Mouse (Mus musculus) ES-E14 (cell line): Measurements from ENCODE around the gene Slc44a2. TPM values are rescaled to one million over a fixed set of nuclear protein-coding genes. Genes with fewer than 3 reads are reported as not detected.

Source experiments
- DNase-seq: peaks from one replicate; pipeline ENCODE4 v3.0.0-alpha.2; 2013; ENCODE audit warnings: low read depth, low spot score
- H3K27ac ChIP-seq: 2 replicates; pipeline ENCODE4 v1.5.1; 2012; ENCODE audit warnings: low read depth, mild to moderate bottlenecking, low read length, moderate library complexity, mixed read lengths; ENCODE audit not compliant: poor library complexity, insufficient read depth, severe bottlenecking
- H3K36me3 ChIP-seq: 2 replicates; pipeline ENCODE4 v1.6.1; 2012; ENCODE audit warnings: mild to moderate bottlenecking, low read length, moderate library complexity, mixed read lengths; ENCODE audit not compliant: control insufficient read depth, poor library complexity, insufficient read depth, severe bottlenecking
- H3K4me1 ChIP-seq, 2 experiments: fragments of 150-350 bp in 1 of 2; sonication (generic) in 1 of 2; 2 replicates each; pipeline ENCODE4 v1.6.1; 2012; ENCODE audit warnings: low read length in 2 of 2, mild to moderate bottlenecking in 1 of 2, mixed read lengths in 1 of 2; ENCODE audit not compliant: control insufficient read depth in 2 of 2, insufficient read depth in 2 of 2, poor library complexity in 1 of 2
- H3K4me3 ChIP-seq, 2 experiments: fragments of 150-350 bp in 1 of 2; sonication (generic) in 1 of 2; 2 replicates each; pipeline ENCODE4 v1.5.1; 2012; ENCODE audit warnings: low read length in 2 of 2, low read depth in 1 of 2, mild to moderate bottlenecking in 1 of 2, mixed read lengths in 1 of 2; ENCODE audit not compliant: insufficient read depth in 1 of 2, poor library complexity in 1 of 2, severe bottlenecking in 1 of 2
- H3K9ac ChIP-seq: 2 replicates; pipeline ENCODE4 v1.6.1; 2012; ENCODE audit warnings: low read depth, mild to moderate bottlenecking, low read length, mixed read lengths; ENCODE audit not compliant: poor library complexity, insufficient read depth, severe bottlenecking
- H3K9me3 ChIP-seq: fragments of 150-350 bp; sonication (generic); 2 replicates; pipeline ENCODE4 v1.6.1; 2012; ENCODE audit warnings: low read depth, mild to moderate bottlenecking, low read length; ENCODE audit not compliant: control insufficient read depth, insufficient read depth
- CHD2 ChIP-seq: IDR thresholded peaks from 2 replicates; pipeline ENCODE4 v1.6.1; 2014; ENCODE audit warnings: mild to moderate bottlenecking, low read depth, low read length, inconsistent platforms
- HCFC1 ChIP-seq: IDR thresholded peaks from 2 replicates; pipeline ENCODE4 v1.6.1; 2012; ENCODE audit warnings: low read length, inconsistent platforms, borderline replicate concordance; ENCODE audit not compliant: insufficient read depth
- MAFK ChIP-seq: IDR thresholded peaks from 2 replicates; pipeline ENCODE4 v1.6.1; 2014; ENCODE audit warnings: mild to moderate bottlenecking, low read depth, low read length, inconsistent platforms; ENCODE audit not compliant: insufficient read depth
- ZC3H11A ChIP-seq: IDR thresholded peaks from 2 replicates; pipeline ENCODE4 v1.6.1; 2012; ENCODE audit warnings: low read depth, mild to moderate bottlenecking, inconsistent platforms, low read length, borderline replicate concordance
- ZNF384 ChIP-seq: IDR thresholded peaks from 2 replicates; pipeline ENCODE4 v1.6.1; 2012; ENCODE audit warnings: low read depth, low read length, inconsistent platforms
- in situ Hi-C, 2 experiments: fragments of 600-800 bp; cut with MboI; formaldehyde crosslinking; loops; one replicate each; pipeline ENCODE4 v1.15.1; 2025; ENCODE audit warnings: low sequenced_read_pairs in 2 of 2, inconsistent platforms in 1 of 2; ENCODE audit not compliant: unreplicated experiment in 2 of 2
- total RNA-seq: library from RNA; depleted of rRNA; stranded (reverse); fragments of 300-350 nt; gene quantifications from 2 replicates; pipeline ENCODE4 v1.2.3, GENCODE M21; 2012

The Slc44a2 gene
- total RNA-seq, 1 experiment, result 46.0 TPM

GRCm38 (mm10) chr9:21332161-21333061 is 11.9 kb downstream of the Slc44a2 start:
- Histone ChIP-seq H3K4me1 (peaks cover 0 to 13% of the 10 kb centered on the region in 2 experiments; a peak in 2 of 4 replicates), H3K4me3 (no peak overlapping the region), H3K36me3 (no peaks in the 10 kb centered on the region), H3K27ac (peak overlapping the region; percentile 18; the same call in 1 of the 2 replicates), H3K9me3 (no peaks in the 10 kb centered on the region), H3K9ac (0 out of 2 replicates have a peak overlapping the region, but pooled peaks have one; percentile 27)
- DNase-seq, result no peak
- TF ChIP-seq MAFK (no peak), ZNF384 (no peak)
- in situ Hi-C loops, result no loop called here

- in situ Hi-C loops, result no loop called here
- Histone ChIP-seq H3K36me3 (no peaks in the 10 kb centered on the region), H3K9me3 (no peaks in the 10 kb centered on the region), H3K4me1 (peaks cover 0 to 14% of the 10 kb centered on the region in 2 experiments; a peak in 2 of 4 replicates), H3K9ac (no peak overlapping the region), H3K4me3 (no peak overlapping the region), H3K27ac (no peak overlapping the region)
- TF ChIP-seq ZC3H11A, result no peak
- TF ChIP-seq ZNF384, result no peak
- no peak for TF ChIP-seq HCFC1
- TF ChIP-seq MAFK, result no peak
- no peak for TF ChIP-seq CHD2
- DNase-seq, result no peak
These were observed 13.0 kb downstream of the Slc44a2 start for GRCm38 (mm10) chr9:21333523-21333922.

GRCm38 (mm10) chr9:21334747-21335146 is 14.2 kb downstream of the Slc44a2 start:
- in situ Hi-C loops, result no loop called here
- no peak for DNase-seq
- no peak overlapping the region for H3K4me3 ChIP-seq
- no peaks in the 10 kb centered on the region for H3K9me3 ChIP-seq
- no peak overlapping the region for H3K27ac ChIP-seq
- peaks cover 0 to 18% of the 10 kb centered on the region in 2 experiments; a peak in 2 of 4 replicates for H3K4me1 ChIP-seq
- H3K9ac ChIP-seq, result no peak overlapping the region
- TF ChIP-seq ZNF384 (no peak), HCFC1 (no peak), MAFK (no peak), ZC3H11A (no peak), CHD2 (no peak)
- H3K36me3 ChIP-seq, result no peaks in the 10 kb centered on the region

- in situ Hi-C loops, result no loop called here
- TF ChIP-seq ZNF384 (no peak), ZC3H11A (no peak), CHD2 (no peak), MAFK (no peak), HCFC1 (no peak)
- no peaks in the 10 kb centered on the region for H3K9me3 ChIP-seq
- no peak overlapping the region for H3K27ac ChIP-seq
- H3K36me3 ChIP-seq, result no peaks in the 10 kb centered on the region
- no peak overlapping the region for H3K4me3 ChIP-seq
- no peak overlapping the region for H3K9ac ChIP-seq
- H3K4me1 ChIP-seq, result peaks cover 0 to 13% of the 10 kb centered on the region in 2 experiments; a peak in 2 of 4 replicates
- DNase-seq, result no peak
These were observed 14.9 kb downstream of the Slc44a2 start for GRCm38 (mm10) chr9:21335391-21335790.
